Mouse (Mus musculus) left cerebral cortex, postnatal 25 days (tissue): ENCODE measurements around the gene Cacna2d4. TPM values are rescaled to one million over a fixed set of nuclear protein-coding genes. Genes with fewer than 3 reads are reported as not detected.
A peak's percentile ranks its signal among the peaks of the same experiment; 100 is the strongest.
"Not testable (repeated sequence)": the region's sequence is repeated elsewhere in the genome, so short reads cannot be mapped to it uniquely, and the experiment has no call there.

ENCODE experiments used
- DNase-seq, 2 experiments: peaks; one replicate each; pipeline ENCODE4 v3.0.0; 2022; ENCODE audit warnings: low spot score in 2 of 2, mixed read lengths in 1 of 2
- intact Hi-C: fragments of 180-260 bp; cut with DNase I; formaldehyde crosslinking; loops from one replicate; pipeline ENCODE4 v1.15.1; 2025
- total RNA-seq, 2 experiments: library from RNA; stranded (reverse); gene quantifications; 2 replicates each; pipeline ENCODE4 v1.2.3; 2021

The Cacna2d4 gene
- total RNA-seq, 2 experiments from 2014 or later: 2.6 to 4.6 TPM

DNA sequence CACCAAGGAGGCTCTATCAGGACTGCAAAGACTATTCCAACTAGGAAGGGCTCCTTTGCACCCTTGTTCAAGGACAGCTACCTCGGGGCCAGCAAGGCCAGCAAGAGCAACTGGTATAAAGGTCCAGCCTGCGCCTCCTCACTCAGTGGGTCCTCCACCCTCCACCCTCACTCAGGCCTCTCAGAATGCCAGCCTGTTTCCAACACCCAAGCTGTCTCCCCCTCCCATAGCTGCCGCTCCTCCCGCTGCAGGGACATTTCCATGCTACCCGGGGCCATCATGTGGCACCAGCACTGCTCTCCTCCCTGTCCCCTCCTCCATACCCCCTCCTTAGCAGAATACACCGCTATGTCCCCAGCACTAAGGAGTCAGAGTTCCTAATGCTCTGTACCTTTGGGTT, 93.6 kb downstream of the Cacna2d4 start:
- intact Hi-C loops: loop anchor here (1.0 to 5.0 kb wide), 4 partner anchors 20 to 105 kb away; no protein-coding TSS in a partner anchor
- DNase-seq: peak in 1 of 2 experiments; percentile 66

- intact Hi-C loops: loop anchor here (1.0 to 2.0 kb wide), 2 partner anchors 76 to 105 kb away; no protein-coding TSS in a partner anchor
- peak; percentile 78 to 86 for DNase-seq
Measured at GRCm38 (mm10) chr6:119330506-119330905, 94.2 kb downstream of the Cacna2d4 start, which contains the start of gene Lrtm2. TSS of gene Lrtm2 (minus strand) at chr6:119330766.

DNA sequence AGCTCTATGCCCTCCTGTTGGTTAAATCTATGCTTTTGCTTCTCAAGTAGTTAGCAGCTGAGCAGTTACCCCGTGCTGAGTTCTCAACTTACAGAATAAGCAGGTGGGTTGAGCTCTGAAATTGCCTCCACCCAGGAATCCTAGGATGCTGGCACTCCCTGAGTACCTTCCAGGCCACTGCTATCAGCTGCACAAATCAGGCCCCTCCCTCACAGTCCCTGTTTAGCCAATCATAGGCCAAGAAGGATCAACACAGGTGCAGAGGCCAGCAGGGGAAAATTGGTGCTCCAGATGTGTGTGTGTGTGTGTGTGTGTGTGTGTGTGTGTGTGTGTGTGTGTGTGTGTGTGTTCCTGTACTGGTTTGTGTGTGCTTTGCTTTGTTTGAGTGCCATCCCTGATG, 95.8 kb downstream of the Cacna2d4 start:
- intact Hi-C loops: no loop called here
- DNase-seq: no peak

DNA sequence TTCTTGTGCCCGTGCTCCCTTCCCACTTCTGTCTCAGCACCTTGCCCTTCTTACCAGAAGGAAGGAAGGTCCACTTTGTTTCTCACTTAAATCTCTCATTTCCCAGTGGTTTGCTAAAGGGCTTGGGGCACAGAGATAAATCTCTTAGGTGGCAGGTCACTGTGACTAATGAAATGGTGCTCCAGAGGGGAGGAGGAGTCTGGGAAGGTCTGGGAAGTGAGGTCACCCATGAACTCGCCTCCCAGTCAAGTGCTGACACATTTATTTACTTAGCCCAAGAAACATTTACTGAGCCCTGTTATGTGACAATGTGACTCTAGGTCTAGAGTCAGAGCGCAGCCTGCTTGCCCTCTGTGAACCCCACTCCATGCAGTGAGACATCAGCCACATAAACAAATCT, 96.9 kb downstream of the Cacna2d4 start:
- intact Hi-C loops: no loop called here
- no peak for DNase-seq

GRCm38 (mm10) chr6:119333831-119334230, 97.5 kb downstream of the Cacna2d4 start:
- no peak for DNase-seq
- intact Hi-C loops: no loop called here

GRCm38 (mm10) chr6:119336124-119336523, 99.8 kb downstream of the Cacna2d4 start:
- intact Hi-C loops: no loop called here
- DNase-seq: no peak

DNA sequence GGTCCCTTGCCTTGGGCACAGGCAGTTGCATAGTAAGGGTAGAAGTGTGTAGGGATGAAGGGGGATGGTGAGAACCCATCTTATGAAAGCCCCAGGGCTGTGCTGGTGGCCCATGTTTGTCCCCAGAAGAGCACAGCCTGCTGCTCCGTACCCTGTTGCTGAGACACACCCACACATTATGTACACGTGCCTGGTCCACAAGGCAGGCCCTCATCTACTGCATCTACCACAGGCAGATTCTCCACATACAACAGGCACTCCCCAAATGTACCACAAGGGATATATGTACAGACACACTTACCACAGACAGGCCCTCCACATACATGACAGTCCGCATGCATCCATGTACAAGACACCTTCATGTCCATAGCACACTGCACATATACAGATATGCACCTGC, 101.0 kb downstream of the Cacna2d4 start:
- intact Hi-C loops: no loop called here

DNA sequence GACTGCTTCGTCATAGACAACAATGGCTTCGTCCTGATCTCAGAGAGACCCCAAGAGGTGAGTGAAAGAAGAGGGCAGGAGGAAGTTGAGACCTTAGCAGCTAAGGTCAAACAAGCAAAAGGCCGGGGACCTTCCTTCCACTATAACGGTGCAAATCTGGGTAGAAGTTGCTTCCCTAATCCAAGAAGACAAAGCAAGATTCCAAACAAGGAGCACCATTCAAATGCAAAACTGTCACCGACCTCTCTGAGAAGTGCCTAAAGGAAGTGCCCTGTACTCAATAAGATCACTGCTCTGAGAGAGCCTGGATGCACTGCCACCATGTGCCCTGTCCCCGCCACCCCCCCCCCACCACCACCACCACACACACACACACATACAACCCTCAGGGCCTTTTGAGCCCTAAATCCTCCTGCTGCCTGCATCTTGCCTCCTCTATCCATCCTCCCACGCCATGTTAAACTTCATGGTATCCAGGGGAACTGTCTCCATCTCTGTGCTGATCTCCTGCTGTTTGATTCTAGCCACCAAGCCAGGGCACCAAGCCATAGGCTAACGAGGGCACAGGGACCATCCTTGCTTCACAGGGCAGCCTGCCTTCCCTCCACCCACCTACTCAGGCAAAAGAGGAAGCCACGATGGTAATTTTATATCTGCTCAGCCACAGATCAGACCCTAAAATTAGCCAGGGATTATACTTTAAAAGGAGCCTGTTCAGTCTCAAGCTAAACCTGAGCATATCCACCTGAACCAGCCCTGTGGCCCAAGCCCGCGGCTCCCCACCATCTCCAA, 102.0 kb downstream of the Cacna2d4 start:
- DNase-seq: no peak
- intact Hi-C loops: no loop called here

More for the DNA sequence above, 101.0 kb downstream of the Cacna2d4 start:
- no peak for DNase-seq

DNA sequence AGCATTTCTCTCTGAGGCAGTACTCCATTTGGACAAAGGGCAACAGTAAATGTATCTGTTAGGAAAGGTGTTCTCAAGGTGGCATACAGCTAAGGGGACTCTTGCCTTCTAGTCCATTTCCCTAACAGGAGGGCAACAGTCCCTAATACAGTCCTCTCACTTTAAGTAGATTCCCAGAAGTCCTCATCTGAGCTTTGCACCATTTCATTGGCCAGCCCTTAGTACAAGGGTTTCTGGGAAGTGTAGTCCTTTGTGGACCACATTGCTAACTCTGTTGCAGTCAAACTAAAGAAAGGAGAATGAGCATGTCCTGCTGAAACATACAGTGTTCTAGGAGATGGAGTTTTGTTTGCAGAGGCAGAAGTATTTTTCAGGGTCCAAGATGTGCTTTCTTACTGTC, 105.1 kb downstream of the Cacna2d4 start:
- intact Hi-C loops: loop anchor here (10.0 kb wide), 1 partner anchor 717 kb away; no protein-coding TSS in a partner anchor
- DNase-seq: peak in 1 of 2 experiments; percentile 68

DNA sequence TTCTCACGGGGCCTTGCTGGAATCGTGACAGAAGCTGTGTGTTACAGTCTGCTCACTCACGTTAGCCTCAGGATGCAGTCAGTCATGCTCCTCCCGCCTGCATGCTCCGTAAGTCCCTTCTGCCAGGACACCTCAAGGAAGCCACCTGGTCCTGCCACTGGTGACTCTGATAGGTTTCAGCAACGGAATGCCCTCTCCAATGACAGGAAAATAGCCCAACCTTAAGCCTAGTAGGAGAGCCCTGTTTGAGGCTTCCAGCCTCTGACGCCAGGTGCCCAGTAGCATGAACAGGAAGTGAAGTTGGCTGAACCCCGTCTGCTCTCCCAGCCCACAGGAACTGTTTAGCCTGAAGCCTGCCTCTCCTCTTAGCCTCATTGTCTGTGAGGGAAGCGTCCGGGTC, 109.9 kb downstream of the Cacna2d4 start:
- intact Hi-C loops: loop anchor here (10.0 kb wide), 1 partner anchor 721 kb away; no protein-coding TSS in a partner anchor
- no peak for DNase-seq

- intact Hi-C loops: loop anchor here (1.0 to 10.0 kb wide), 4 partner anchors 83 to 723 kb away; no protein-coding TSS in a partner anchor
Measured at GRCm38 (mm10) chr6:119347813-119348212, 111.5 kb downstream of the Cacna2d4 start.

DNA sequence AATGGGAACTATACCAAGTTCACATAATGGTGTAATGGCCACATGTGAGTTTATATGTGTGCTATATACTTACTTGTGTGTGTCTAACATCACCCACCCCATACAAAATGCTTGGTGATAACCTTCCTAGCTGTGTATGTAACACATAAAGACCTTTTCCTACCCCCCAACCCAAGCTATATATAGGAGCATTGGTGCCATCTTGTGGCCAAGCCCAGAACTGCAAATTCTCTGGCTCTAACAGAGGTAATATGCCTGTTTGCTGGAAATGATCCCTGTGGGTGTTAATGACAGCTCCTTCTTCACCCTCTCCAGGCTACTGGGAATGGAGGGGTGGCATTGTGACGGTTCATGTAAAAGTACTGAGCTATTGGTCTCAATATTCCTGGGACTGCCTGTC, 111.9 kb downstream of the Cacna2d4 start:
- intact Hi-C loops: loop anchor here (1.0 to 10.0 kb wide), 4 partner anchors 83 to 723 kb away; no protein-coding TSS in a partner anchor
- peak; percentile 83 to 84 for DNase-seq

More at GRCm38 (mm10) chr6:119347813-119348212, 111.5 kb downstream of the Cacna2d4 start:
- DNase-seq: no peak

DNA sequence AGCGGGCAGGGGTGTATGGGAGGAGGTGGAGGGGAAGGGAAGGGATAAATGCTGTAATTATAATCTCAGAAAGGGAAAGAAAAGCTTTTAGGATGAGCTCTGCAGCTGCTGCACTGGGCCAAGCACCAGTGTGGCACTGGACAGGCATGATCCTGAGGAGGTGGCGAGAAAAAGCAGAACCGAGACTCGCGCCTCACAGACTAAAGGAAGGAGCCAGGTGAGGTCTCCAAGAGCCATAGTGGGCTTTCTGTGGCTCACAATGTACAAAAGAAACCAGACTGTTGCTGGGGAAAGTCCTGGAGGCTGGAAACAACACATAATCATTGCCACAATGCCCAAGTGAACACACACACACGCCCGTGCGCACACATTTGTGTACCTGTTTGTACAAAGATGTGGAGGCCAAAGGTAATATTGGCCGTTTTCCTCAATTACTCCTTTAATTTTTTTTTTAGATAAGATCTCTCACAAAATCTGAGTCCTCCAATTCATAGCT, 114.4 kb downstream of the Cacna2d4 start:
- DNase-seq: no peak
- intact Hi-C loops: no loop called here

- intact Hi-C loops: no loop called here
Measured at GRCm38 (mm10) chr6:119351656-119352055, 115.3 kb downstream of the Cacna2d4 start.

GRCm38 (mm10) chr6:119352501-119352900, 116.2 kb downstream of the Cacna2d4 start:
- intact Hi-C loops: no loop called here
- DNase-seq: no peak

More at GRCm38 (mm10) chr6:119351656-119352055, 115.3 kb downstream of the Cacna2d4 start:
- DNase-seq: no peak

DNA sequence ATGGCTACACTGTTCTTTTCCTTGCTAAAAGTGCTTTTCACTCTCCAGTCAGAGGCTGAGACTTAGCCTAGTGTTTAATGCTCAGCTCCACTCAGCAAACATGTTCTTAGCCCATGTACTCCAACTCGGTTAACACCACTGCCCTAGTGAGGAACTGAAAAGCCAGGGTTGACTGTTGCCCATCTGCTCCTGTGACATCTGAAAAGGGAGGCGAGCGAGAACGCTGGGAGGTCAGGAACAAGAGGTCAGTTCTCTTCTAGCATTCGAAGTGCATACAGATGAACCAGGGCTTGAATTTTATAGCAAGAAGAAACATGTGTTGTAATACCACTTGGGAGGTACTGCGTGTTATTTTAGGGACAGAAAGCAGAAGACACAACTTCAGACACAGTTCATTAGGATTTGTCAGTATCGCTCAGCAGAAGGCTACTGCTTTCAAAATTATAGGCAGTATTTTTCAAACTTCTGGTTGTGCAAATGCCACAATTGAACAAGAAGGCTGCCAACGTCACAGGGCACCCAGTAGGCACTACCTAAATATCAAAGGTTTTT, 121.8 kb downstream of the Cacna2d4 start:
- DNase-seq: no peak
- intact Hi-C loops: no loop called here

GRCm38 (mm10) chr6:119360250-119360649, 123.9 kb downstream of the Cacna2d4 start:
- DNase-seq, intact Hi-C loops: not testable (repeated sequence)

GRCm38 (mm10) chr6:119360925-119361702, 124.8 kb downstream of the Cacna2d4 start:
- no peak for DNase-seq
- intact Hi-C loops: no loop called here

DNA sequence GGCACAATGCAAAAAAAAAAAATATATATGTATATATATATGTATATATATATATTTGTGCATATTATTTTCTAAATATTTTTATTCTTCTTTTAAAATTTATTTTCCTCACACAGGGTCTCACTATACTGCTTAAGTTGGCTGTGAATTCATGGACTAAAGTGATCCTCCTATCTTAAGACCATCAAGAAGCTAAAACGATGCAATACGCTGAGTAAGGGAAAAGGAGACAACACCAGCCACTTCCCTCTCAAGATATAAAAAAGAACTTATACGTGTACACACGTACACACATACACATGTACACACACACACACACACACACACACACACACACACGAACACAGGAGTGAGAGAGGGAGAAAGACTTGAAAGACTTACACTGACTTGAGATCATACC, 127.3 kb downstream of the Cacna2d4 start:
- DNase-seq: no peak

GRCm38 (mm10) chr6:119366800-119367199, 130.5 kb downstream of the Cacna2d4 start:
- DNase-seq, intact Hi-C loops: not testable (repeated sequence)

More for the DNA sequence above, 127.3 kb downstream of the Cacna2d4 start:
- intact Hi-C loops: no loop called here
